Mouse (Mus musculus) limb, embryonic 14.5 days (tissue): ENCODE measurements around the gene Gm13276. TPM values are rescaled to one million over a fixed set of nuclear protein-coding genes. Genes with fewer than 3 reads are reported as not detected.
"Not testable (repeated sequence)": the region's sequence is repeated elsewhere in the genome, so short reads cannot be mapped to it uniquely, and the experiment has no call there.

Experiments
- ATAC-seq: fragments of 200-750 bp; cut with Nextera tagmentation; 2 replicates; pipeline ENCODE4 v1.8.0; 2017; ENCODE audit warnings: low read depth, moderate number of reproducible peaks, moderate TSS enrichment; ENCODE audit not compliant: low FRiP score
- DNase-seq: peaks from one replicate; pipeline ENCODE4 v3.0.0-alpha.2; 2015; ENCODE audit warnings: low spot score
- H3K27ac ChIP-seq: fragments of 300-500 bp; sonication (generic); replicated peaks from 2 replicates; pipeline ENCODE4 v1.5.1; 2014; ENCODE audit warnings: low read depth, mild to moderate bottlenecking, low read length, moderate library complexity, mixed read lengths
- H3K27me3 ChIP-seq: fragments of 300-500 bp; sonication (generic); 2 replicates; pipeline ENCODE4 v1.6.1; 2014; ENCODE audit warnings: low read length, mixed read lengths; ENCODE audit not compliant: control insufficient read depth, insufficient read depth
- H3K36me3 ChIP-seq: fragments of 300-500 bp; sonication (generic); 2 replicates; pipeline ENCODE4 v1.6.1; 2014; ENCODE audit warnings: mild to moderate bottlenecking, low read length, moderate library complexity, mixed read lengths; ENCODE audit not compliant: control insufficient read depth, insufficient read depth
- H3K4me1 ChIP-seq: fragments of 300-500 bp; sonication (generic); 2 replicates; pipeline ENCODE4 v1.6.1; 2014; ENCODE audit warnings: antibody characterized with exemption, low read length, mixed read lengths; ENCODE audit not compliant: control insufficient read depth, insufficient read depth
- H3K4me2 ChIP-seq: fragments of 300-500 bp; sonication (generic); replicated peaks from 2 replicates; pipeline ENCODE4 v1.6.1; 2014; ENCODE audit warnings: low read depth, mild to moderate bottlenecking, low read length, moderate library complexity; ENCODE audit not compliant: severe bottlenecking
- H3K4me3 ChIP-seq: fragments of 300-500 bp; sonication (generic); replicated peaks from 2 replicates; pipeline ENCODE4 v1.5.1; 2014; ENCODE audit warnings: low read length
- H3K9ac ChIP-seq: fragments of 300-500 bp; sonication (generic); 2 replicates; pipeline ENCODE4 v1.6.1; 2014; ENCODE audit warnings: mild to moderate bottlenecking, low read depth, low read length, moderate library complexity; ENCODE audit not compliant: severe bottlenecking
- H3K9me3 ChIP-seq: fragments of 300-500 bp; sonication (generic); 2 replicates; pipeline ENCODE4 v1.6.1; 2016; ENCODE audit warnings: low read length; ENCODE audit not compliant: control insufficient read depth
- POLR2A ChIP-seq: fragments of 200-500 bp; IDR thresholded peaks from 2 replicates; pipeline ENCODE4 v1.8.0; 2012; ENCODE audit warnings: inconsistent platforms, mild to moderate bottlenecking, moderate library complexity, borderline replicate concordance; ENCODE audit not compliant: insufficient read depth, insufficient read length; ENCODE audit errors: extremely low read depth
- WGBS: fragments of 180-500 bp; shearing (Covaris S2); extraction: QIAGEN DNeasy Blood & Tissue Kit; methylation state at CpG from one replicate; pipeline ENCODE4 v1.1.7; 2014; 5-methylcytosine and 5-hydroxymethylcytosine counted together
- polyA plus RNA-seq, 2 experiments: library from polyadenylated mRNA; depleted of rRNA in 1 of 2; stranded (reverse) in 1 of 2; unstranded in 1 of 2; fragments of >200 nt; fragmentation: Nextera tagmentation in 1 of 2; extraction: Ambion mirVana in 1 of 2; gene quantifications; 2 replicates each; pipeline versions ENCODE4 v1.2.1 to v1.2.3; 2012 to 2014

Gene Gm13276
- polyA plus RNA-seq, 2 experiments = 0.14 TPM; not detected in 1

GRCm38 (mm10) chr4:88749926-88750325, 35.6 kb upstream of the Gm13276 start:
- DNase-seq = no peak
- H3K4me2 ChIP-seq = no peak overlapping the region
- peaks cover 6% of the 10 kb centered on the region; the same call in 1 of the 2 replicates for H3K4me1 ChIP-seq

GRCm38 (mm10) chr4:88754818-88755340, 30.6 kb upstream of the Gm13276 start, which contains the start of gene Gm13271:
TSS of gene Gm13271 (plus strand) at chr4:88754868.
- H3K4me1 ChIP-seq, H3K9ac ChIP-seq, H3K4me3 ChIP-seq, DNase-seq, ATAC-seq, H3K4me2 ChIP-seq, H3K27ac ChIP-seq, H3K36me3 ChIP-seq, H3K9me3 ChIP-seq, H3K27me3 ChIP-seq: not testable (repeated sequence)
- WGBS = 75% methylated on average over 14 of the region's 15 CpGs

More at GRCm38 (mm10) chr4:88749926-88750325, 35.6 kb upstream of the Gm13276 start:
- no peaks in the 10 kb centered on the region for H3K36me3 ChIP-seq
- no peaks in the 10 kb centered on the region for H3K9me3 ChIP-seq
- TF ChIP-seq POLR2A = no peak
- H3K27me3 ChIP-seq = no peaks in the 10 kb centered on the region
- H3K27ac ChIP-seq = no peak overlapping the region
- WGBS = 19% methylated on average over 6 of the region's 6 CpGs
- H3K4me3 ChIP-seq = no peak overlapping the region
- no peak overlapping the region for H3K9ac ChIP-seq
- no peak for ATAC-seq

GRCm38 (mm10) chr4:88756581-88757513, 28.7 kb upstream of the Gm13276 start:
- ATAC-seq, H3K27me3 ChIP-seq, H3K9me3 ChIP-seq, DNase-seq, H3K4me1 ChIP-seq, H3K36me3 ChIP-seq: not testable (repeated sequence)
- peak overlapping the region; percentile 91 for H3K27ac ChIP-seq
- 11% methylated on average over 28 of the region's 31 CpGs for WGBS
- H3K4me3 ChIP-seq = peak overlapping the region; percentile 47
- peak overlapping the region; percentile 63 for H3K4me2 ChIP-seq
- H3K9ac ChIP-seq = peak overlapping the region; percentile 68

- 0 out of 2 replicates have a peak, but pooled peaks have one; percentile 16 for TF ChIP-seq POLR2A
Observed at GRCm38 (mm10) chr4:88757628-88758031, 27.9 kb upstream of the Gm13276 start.

GRCm38 (mm10) chr4:88758751-88759150, 26.8 kb upstream of the Gm13276 start:
- not testable (repeated sequence) for H3K9me3 ChIP-seq, H3K27ac ChIP-seq, H3K27me3 ChIP-seq, H3K4me3 ChIP-seq, H3K4me1 ChIP-seq, H3K36me3 ChIP-seq, DNase-seq, ATAC-seq, H3K4me2 ChIP-seq, H3K9ac ChIP-seq
- 89% methylated on average over 9 of the region's 9 CpGs for WGBS

More at GRCm38 (mm10) chr4:88757628-88758031, 27.9 kb upstream of the Gm13276 start:
- Histone ChIP-seq H3K4me2 (peak overlapping the region; percentile 63), H3K27ac (peak overlapping the region; percentile 91), H3K9ac (peak overlapping the region; percentile 68), H3K4me3 (peak overlapping the region; percentile 47)
- whole genome bisulfite sequencing = 0% methylated on average over 16 of the region's 21 CpGs
- peak; percentile 94 for DNase-seq
- H3K27me3 ChIP-seq, H3K9me3 ChIP-seq, H3K4me1 ChIP-seq, H3K36me3 ChIP-seq: not testable (repeated sequence)
- peak; percentile 100 for ATAC-seq

GRCm38 (mm10) chr4:88759610-88760268, 25.8 kb upstream of the Gm13276 start, which contains the start of gene Gm13283:
TSS of gene Gm13283 (plus strand) at chr4:88760119.
- not testable (repeated sequence) for DNase-seq, H3K27ac ChIP-seq, ATAC-seq, H3K9me3 ChIP-seq, H3K36me3 ChIP-seq, H3K27me3 ChIP-seq, H3K9ac ChIP-seq, H3K4me1 ChIP-seq
- WGBS = 28% methylated on average over 7 of the region's 14 CpGs
- Histone ChIP-seq H3K4me2 (peak within 1 kb of the TSS; percentile 37; the same call in 1 of the 2 replicates), H3K4me3 (peak within 1 kb of the TSS; percentile 31)
